Mouse (Mus musculus) liver, postnatal 0 days (tissue): ENCODE results near the gene Gldc. TPM values are rescaled to one million over a fixed set of nuclear protein-coding genes. Genes with fewer than 3 reads are reported as not detected.

ENCODE experiments used
- ATAC-seq: fragments of 200-750 bp; cut with Nextera tagmentation; 2 replicates; pipeline ENCODE4 v1.8.0; 2017; ENCODE audit warnings: mild to moderate bottlenecking, moderate library complexity
- DNase-seq: peaks from one replicate; pipeline ENCODE4 v3.0.0-alpha.2; 2016
- H3K27ac ChIP-seq: fragments of 300-500 bp; sonication (generic); 2 replicates; pipeline ENCODE4 v1.5.1; 2014; ENCODE audit warnings: antibody characterized with exemption, moderate library complexity, mild to moderate bottlenecking, low read depth
- H3K27me3 ChIP-seq: fragments of 300-500 bp; sonication (generic); 2 replicates; pipeline ENCODE4 v1.6.1; 2014; ENCODE audit warnings: low read length, control low read depth, mixed read lengths; ENCODE audit not compliant: insufficient read depth
- H3K36me3 ChIP-seq: fragments of 300-500 bp; sonication (generic); replicated peaks from 2 replicates; pipeline ENCODE4 v1.6.1; 2014; ENCODE audit warnings: mild to moderate bottlenecking, control low read depth, low read length, moderate library complexity, mixed read lengths; ENCODE audit not compliant: insufficient read depth
- H3K4me1 ChIP-seq: fragments of 300-500 bp; sonication (generic); 2 replicates; pipeline ENCODE4 v1.6.1; 2014; ENCODE audit warnings: antibody characterized with exemption, mild to moderate bottlenecking, control low read depth; ENCODE audit not compliant: insufficient read depth
- H3K4me2 ChIP-seq: fragments of 300-500 bp; sonication (generic); 2 replicates; pipeline ENCODE4 v1.6.1; 2014; ENCODE audit warnings: low read depth, mild to moderate bottlenecking, low read length, moderate library complexity, mixed read lengths
- H3K4me3 ChIP-seq: fragments of 300-500 bp; sonication (generic); 2 replicates; pipeline ENCODE4 v1.5.1; 2014; ENCODE audit warnings: low read depth, low read length
- H3K9ac ChIP-seq: fragments of 300-500 bp; sonication (generic); replicated peaks from 2 replicates; pipeline ENCODE4 v1.6.1; 2014; ENCODE audit warnings: mild to moderate bottlenecking, moderate library complexity
- H3K9me3 ChIP-seq: fragments of 300-500 bp; sonication (generic); 2 replicates; pipeline ENCODE4 v1.6.1; 2016; ENCODE audit warnings: mild to moderate bottlenecking, control low read depth, low read length, mixed read lengths
- CTCF ChIP-seq: sonication (generic); IDR thresholded peaks from 2 replicates; pipeline ENCODE4 v1.5.1; 2016; ENCODE audit warnings: antibody characterized with exemption, low read depth
- EP300 ChIP-seq: IDR thresholded peaks from 2 replicates; pipeline ENCODE4 v1.6.1; 2016; ENCODE audit warnings: antibody characterized with exemption, low read depth, mild to moderate bottlenecking
- WGBS: fragments of 180-500 bp; shearing (Covaris S2); extraction: QIAGEN DNeasy Blood & Tissue Kit; methylation state at CpG from one replicate; pipeline ENCODE4 v1.1.7; 2014; ENCODE audit not compliant: insufficient replicate concordance; 5-methylcytosine and 5-hydroxymethylcytosine counted together
- polyA plus RNA-seq: library from polyadenylated mRNA; unstranded; fragments of >200 nt; fragmentation: Nextera tagmentation; extraction: Ambion mirVana; gene quantifications from 2 replicates; pipeline ENCODE4 v1.2.1, GENCODE M21; 2015

The Gldc gene
- polyA plus RNA-seq, 1 experiment from 2014 or later = 33.2 TPM

DNA sequence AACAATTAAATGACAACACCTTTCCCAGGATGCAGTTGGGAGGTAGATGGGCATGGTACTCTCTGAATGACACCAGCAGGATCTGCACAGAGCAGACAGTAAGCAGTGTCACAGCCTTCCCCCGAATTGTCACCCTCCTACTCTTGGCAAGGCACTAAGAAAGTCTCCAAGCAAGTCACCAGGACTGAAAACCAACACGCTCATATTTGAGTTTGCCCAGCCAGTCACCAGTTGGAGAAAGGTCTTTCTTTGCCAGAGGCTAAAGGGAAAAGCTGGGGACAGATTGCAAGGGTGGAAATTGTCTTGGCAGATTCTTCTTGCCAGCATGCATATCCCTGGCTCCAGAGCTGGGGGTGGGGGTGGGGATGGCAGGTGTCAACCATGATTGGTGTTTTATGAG lies 11.0 kb downstream of the Gldc start:
- Histone ChIP-seq H3K9ac (no peak overlapping the region), H3K4me2 (no peak overlapping the region), H3K4me1 (peaks cover 5% of the 10 kb centered on the region; the same call in 1 of the 2 replicates), H3K36me3 (no peaks in the 10 kb centered on the region), H3K27me3 (no peaks in the 10 kb centered on the region), H3K9me3 (no peaks in the 10 kb centered on the region), H3K4me3 (no peak overlapping the region), H3K27ac (no peak overlapping the region)
- WGBS = 67% methylated on average over 2 of the region's 2 CpGs
- no peak for DNase-seq
- TF ChIP-seq EP300 (no peak), CTCF (no peak)
- no peak for ATAC-seq

DNA sequence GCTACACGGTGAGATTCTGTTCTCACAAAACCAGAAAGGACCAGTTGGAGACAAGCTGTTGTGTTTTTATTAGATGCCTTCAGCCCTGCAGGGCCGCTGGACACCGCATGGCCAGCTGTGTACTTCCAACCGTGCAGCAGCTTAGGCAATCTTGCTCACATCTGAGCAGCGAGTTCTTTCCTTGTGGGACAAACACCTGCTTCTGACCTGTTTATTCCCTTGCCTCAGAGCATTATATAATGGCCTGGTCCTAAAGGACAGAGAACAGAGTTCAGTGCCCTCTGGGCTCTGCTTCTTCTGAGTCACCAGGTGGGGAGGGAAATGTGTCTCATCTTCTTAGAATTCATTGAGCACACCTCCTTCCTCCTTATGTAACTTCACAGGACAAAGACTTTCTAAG lies 12.4 kb downstream of the Gldc start:
- Histone ChIP-seq H3K36me3 (no peaks in the 10 kb centered on the region), H3K4me3 (no peak overlapping the region), H3K4me1 (peaks cover 16% of the 10 kb centered on the region; the same call in 1 of the 2 replicates), H3K9me3 (no peaks in the 10 kb centered on the region), H3K27ac (peak overlapping the region; percentile 60; the same call in 1 of the 2 replicates), H3K27me3 (no peaks in the 10 kb centered on the region), H3K9ac (no peak overlapping the region), H3K4me2 (no peak overlapping the region)
- ATAC-seq (peak; percentile 73), DNase-seq (no peak)
- TF ChIP-seq CTCF = no peak
- TF ChIP-seq EP300 = peak; percentile 60; the same call in 1 of the 2 replicates
- WGBS = 66% methylated on average over 5 of the region's 5 CpGs

DNA sequence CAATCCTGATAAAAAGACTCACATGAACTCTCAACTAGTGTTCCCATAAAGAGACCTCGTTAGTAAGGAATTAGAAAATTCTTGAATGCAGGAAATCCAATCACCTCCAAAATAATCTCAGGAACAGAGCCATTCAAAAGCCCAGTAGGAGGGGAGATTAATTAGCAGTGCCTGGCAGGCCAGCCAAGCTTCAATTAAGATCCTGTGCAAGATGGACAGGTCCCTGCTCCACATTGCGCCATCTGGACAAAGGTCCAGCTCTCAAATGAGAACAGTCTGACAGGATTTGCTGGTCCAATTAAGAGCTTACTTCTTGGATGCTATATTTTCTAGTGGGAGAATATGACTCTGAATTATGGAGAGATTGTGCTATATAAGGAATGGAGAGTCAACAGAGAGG lies 15.2 kb downstream of the Gldc start:
- TF ChIP-seq EP300 (no peak), CTCF (no peak)
- Histone ChIP-seq H3K36me3 (no peaks in the 10 kb centered on the region), H3K27me3 (no peaks in the 10 kb centered on the region), H3K4me2 (no peak overlapping the region), H3K9me3 (no peaks in the 10 kb centered on the region), H3K4me1 (peaks cover 18% of the 10 kb centered on the region; the same call in 1 of the 2 replicates), H3K9ac (no peak overlapping the region), H3K27ac (no peak overlapping the region), H3K4me3 (no peak overlapping the region)
- no peak for ATAC-seq
- DNase-seq = no peak
- 69% methylated on average over 2 of the region's 2 CpGs for WGBS

DNA sequence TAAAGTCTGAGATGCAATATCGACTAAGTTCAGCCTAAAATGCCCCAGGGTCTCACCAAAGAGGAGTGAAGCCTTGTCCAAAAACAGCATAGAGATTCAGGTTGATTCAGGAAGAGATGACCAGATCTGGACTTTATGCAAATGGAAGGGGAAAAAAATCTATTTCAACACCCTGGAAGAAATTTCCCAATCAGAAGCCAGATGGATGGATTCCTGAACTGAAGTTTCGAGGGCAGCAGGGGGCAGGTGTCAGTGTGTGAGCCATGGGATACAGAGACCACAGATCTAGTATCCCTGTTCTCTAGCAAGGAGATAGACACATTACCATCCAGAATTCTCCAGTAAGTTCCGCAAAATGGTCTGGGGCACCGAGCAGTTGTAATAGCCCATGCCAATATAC lies 17.0 kb downstream of the Gldc start:
- Histone ChIP-seq H3K9me3 (no peaks in the 10 kb centered on the region), H3K36me3 (no peaks in the 10 kb centered on the region; the same call in 1 of the 2 replicates), H3K4me3 (no peak overlapping the region), H3K27ac (peak overlapping the region; percentile 75), H3K4me2 (0 out of 2 replicates have a peak overlapping the region, but pooled peaks have one; percentile 4), H3K27me3 (no peaks in the 10 kb centered on the region), H3K4me1 (peaks cover 18% of the 10 kb centered on the region; the same call in 1 of the 2 replicates), H3K9ac (no peak overlapping the region; the same call in 1 of the 2 replicates)
- DNase-seq (no peak), ATAC-seq (peak; percentile 56; the same call in 1 of the 2 replicates)
- WGBS = 62% methylated on average over 4 of the region's 4 CpGs
- TF ChIP-seq CTCF (peak; percentile 31; the same call in 1 of the 2 replicates), EP300 (no peak)

DNA sequence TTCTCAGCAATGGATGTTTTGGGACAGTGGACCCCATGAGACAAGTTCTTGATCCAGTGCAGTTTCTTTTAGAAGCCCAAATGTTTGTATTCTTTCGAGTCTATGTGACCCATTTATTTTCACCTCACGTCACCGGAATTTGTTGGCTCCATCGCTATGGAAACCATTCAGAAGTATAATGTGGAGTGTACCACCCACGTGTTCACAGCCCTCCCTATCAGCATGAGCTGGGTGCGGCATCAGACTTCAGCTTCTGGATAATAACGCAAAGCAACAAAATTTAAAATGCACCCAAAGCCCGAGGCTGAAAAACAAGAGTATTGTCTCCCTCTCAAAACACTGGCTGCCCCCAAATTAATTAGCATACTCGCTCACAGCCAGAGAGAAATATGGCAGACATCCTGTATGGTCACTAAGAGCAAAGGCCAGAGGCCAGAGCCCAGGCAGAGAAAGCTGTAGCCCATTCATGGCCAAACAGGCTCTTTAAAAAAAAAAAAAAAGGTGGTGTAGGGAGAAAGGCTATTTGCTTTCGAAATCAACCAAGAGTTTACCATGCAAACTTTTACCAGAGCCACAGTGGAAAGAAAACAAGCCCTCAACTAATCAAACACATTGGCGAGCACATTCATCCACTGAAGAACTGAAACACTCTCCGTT lies 18.1 kb downstream of the Gldc start:
- Histone ChIP-seq H3K27ac (peak overlapping the region; percentile 75), H3K4me3 (no peak overlapping the region), H3K36me3 (no peaks in the 10 kb centered on the region; the same call in 1 of the 2 replicates), H3K9me3 (no peaks in the 10 kb centered on the region), H3K27me3 (no peaks in the 10 kb centered on the region), H3K9ac (no peak overlapping the region), H3K4me1 (peaks cover 18% of the 10 kb centered on the region; the same call in 1 of the 2 replicates), H3K4me2 (0 out of 2 replicates have a peak overlapping the region, but pooled peaks have one; percentile 4)
- no peak for DNase-seq
- TF ChIP-seq EP300 (no peak), CTCF (no peak)
- 60% methylated on average over 12 of the region's 12 CpGs for WGBS
- peak; percentile 64; the same call in 1 of the 2 replicates for ATAC-seq

DNA sequence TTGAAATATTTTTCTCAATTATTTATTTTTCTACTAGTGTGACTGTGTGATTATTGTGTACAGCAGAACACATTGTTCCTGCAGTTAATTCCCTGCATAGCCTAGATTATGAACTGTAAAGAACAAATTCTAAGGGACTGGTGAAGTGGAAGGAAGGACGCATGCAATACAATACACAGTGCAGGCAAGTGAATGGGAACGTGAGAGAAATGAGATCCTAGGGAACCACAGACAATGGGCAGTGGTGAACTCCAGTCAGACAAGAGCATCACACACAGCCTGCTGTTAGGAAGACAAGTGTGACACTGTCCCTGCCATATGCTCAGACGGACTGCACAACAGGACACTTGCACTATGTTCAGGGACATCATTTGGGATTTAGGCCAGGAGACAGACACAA lies 21.5 kb downstream of the Gldc start:
- no peaks in the 10 kb centered on the region for H3K27me3 ChIP-seq
- no peak overlapping the region for H3K4me3 ChIP-seq
- ATAC-seq (no peak), DNase-seq (no peak)
- no peak overlapping the region for H3K4me2 ChIP-seq
- no peak overlapping the region for H3K27ac ChIP-seq
- no peak overlapping the region for H3K9ac ChIP-seq
- H3K36me3 ChIP-seq = peaks cover 2% of the 10 kb centered on the region; the same call in 1 of the 2 replicates
- H3K4me1 ChIP-seq = peaks cover 11% of the 10 kb centered on the region; the same call in 1 of the 2 replicates
- H3K9me3 ChIP-seq = no peaks in the 10 kb centered on the region
- 78% methylated on average over 3 of the region's 3 CpGs for WGBS
- TF ChIP-seq EP300 (no peak), CTCF (no peak)
